Mouse (Mus musculus) CD8-positive naive resting alpha-beta T cell, adult 2 months (primary cell): Measurements from ENCODE around the gene Kmt2d.
"Not testable (repeated sequence)": the region's sequence is repeated elsewhere in the genome, so short reads cannot be mapped to it uniquely, and the experiment has no call there.

Experiments
- DNase-seq, 2 experiments: peaks; one replicate each; pipeline ENCODE4 v3.0.0; 2022; ENCODE audit warnings: low read depth in 2 of 2, low spot score in 2 of 2

Kmt2d gene

GRCm38 (mm10) chr15:98871070-98871915 is at the start of gene Kmt2d:
Gene Kmt2d (minus strand): TSS chr15:98871204.
- no peak for DNase-seq

DNA sequence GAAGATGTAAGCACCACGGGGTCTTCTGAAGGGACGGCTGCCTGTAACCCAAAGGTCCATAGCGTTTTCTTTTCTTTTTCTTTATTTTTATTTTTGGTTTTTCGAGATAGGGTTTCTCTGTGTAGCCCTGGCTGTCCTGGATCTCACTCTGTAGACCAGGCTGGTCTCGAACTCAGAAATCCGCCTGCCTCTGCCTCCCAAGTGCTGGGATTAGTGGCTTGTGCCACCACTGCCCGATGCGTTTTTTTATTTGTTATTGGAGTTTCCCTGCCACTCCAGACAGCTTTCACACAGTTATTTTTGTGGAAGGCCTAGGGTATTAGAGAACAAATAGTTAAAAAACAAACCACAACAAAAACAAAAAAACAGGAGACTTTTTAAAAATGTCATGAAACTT is 47.5 kb upstream of the Kmt2d start:
- DNase-seq: not testable (repeated sequence)

GRCm38 (mm10) chr15:98917538-98918498 is 46.8 kb upstream of the Kmt2d start, which contains the start of gene Lmbr1l:
Gene Lmbr1l (minus strand): TSS chr15:98918231.
- DNase-seq: peak; percentile 97 to 98

- DNase-seq: no peak
These were observed 46.1 kb upstream of the Kmt2d start for GRCm38 (mm10) chr15:98917091-98917490.

DNA sequence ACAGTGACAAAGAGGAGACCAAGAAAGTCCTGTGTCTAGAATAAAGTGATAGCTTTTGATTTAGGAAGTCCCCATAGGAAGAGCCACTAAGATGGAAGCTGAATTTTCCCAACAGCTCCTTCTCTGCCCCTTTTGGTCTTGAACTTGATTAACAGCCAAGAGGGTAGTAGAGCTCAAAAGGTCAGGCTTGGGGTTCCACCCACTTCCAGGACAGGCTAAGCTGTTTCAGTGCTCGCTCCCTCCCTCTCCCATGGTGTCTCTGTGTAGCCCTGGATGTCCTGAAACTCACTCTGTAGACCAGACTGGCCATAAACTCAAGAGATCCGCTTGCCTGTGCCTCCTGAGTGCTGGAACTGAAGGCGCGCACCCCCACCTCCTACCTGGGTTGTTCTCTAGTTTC is 45.0 kb upstream of the Kmt2d start:
- DNase-seq: no peak

DNA sequence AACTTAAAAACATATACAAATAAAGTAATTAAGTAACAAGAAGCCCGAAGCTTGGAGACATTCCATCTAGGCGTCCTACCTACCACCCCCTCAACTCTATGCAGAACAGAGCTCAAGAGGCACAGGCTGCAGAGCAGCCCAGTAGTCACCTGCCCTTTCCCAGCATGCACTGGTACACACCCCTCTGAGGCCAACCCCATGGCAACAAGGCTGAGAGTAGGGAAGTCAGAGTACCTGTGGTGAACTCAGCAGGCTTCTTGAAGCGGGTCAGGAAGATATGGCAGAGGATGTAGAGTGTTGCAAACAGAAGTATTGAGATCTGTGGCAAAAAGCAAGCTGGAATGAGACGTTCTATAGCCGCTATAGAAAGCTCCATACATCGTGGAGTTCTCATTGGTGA is 43.9 kb upstream of the Kmt2d start:
- DNase-seq: no peak

GRCm38 (mm10) chr15:98904692-98905091 is 33.7 kb upstream of the Kmt2d start:
- DNase-seq: no peak

GRCm38 (mm10) chr15:98902600-98902999 is 31.6 kb upstream of the Kmt2d start:
- no peak for DNase-seq

GRCm38 (mm10) chr15:98901530-98901929 is 30.5 kb upstream of the Kmt2d start:
- DNase-seq: no peak

DNA sequence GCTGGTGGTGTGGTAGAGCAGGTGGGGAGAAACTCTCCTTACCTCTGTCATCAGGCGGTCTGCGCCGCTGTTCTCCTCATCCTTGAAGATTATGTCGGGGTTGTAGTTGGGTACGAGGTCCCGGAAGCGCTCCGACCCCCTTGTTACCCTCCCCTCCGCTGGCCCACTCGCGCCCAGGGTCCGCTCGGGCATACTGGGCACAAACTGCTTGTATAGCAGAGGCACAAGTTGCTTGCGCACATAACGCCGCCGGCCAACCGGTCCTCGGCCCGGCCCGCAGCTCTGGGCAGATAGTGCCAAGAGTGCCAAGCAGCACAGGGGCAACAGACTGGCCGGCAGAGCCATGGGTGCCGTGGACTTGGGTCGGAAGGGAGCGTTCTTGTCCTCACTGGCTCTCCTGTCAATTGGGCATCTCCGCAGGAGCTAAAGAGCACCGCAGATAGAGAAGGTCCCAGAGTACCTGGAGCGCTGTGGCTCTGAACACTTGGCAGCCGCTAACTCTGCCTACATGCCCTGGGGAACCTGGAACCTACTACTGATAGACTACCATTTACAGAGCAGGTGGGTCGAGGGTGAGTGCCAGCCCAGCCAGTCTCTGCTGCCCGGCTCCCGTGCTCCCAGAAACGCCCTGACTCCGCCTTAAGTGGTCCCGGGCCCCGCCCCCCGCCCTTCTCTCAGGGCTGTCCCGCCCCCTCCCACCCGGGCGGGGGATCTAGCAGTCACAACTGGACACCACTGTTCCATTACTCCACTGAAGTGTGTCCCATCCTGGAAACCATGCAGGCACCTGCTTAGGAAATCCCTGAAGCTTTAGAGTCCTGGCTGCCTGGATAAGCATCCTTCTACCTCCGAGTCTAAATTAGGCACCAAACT is 27.2 kb upstream of the Kmt2d start, which contains the start of gene Dhh:
Gene Dhh, minus strand, starts transcription at position 613 of the 873 bp plus-strand sequence.
- DNase-seq: no peak

DNA sequence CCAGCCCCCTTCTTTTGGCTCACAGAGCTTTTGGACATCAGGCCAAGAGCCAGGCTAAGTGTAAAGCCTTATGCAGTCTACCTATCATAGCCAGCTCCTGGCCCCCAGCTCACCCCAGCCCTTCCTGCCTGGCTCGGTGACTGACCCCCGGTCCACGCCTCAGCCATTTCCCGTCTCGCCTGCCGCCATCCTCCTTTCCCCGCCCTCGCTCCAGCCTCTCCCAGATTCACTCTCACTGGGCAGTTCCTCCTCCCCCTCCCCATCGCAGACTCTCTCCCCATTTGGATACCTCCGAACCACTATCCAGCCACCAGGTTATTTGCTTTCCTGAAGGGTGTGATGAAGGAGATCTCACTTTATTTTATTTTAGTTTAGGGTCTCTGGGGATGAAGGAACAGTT is 26.5 kb upstream of the Kmt2d start:
- no peak for DNase-seq

DNA sequence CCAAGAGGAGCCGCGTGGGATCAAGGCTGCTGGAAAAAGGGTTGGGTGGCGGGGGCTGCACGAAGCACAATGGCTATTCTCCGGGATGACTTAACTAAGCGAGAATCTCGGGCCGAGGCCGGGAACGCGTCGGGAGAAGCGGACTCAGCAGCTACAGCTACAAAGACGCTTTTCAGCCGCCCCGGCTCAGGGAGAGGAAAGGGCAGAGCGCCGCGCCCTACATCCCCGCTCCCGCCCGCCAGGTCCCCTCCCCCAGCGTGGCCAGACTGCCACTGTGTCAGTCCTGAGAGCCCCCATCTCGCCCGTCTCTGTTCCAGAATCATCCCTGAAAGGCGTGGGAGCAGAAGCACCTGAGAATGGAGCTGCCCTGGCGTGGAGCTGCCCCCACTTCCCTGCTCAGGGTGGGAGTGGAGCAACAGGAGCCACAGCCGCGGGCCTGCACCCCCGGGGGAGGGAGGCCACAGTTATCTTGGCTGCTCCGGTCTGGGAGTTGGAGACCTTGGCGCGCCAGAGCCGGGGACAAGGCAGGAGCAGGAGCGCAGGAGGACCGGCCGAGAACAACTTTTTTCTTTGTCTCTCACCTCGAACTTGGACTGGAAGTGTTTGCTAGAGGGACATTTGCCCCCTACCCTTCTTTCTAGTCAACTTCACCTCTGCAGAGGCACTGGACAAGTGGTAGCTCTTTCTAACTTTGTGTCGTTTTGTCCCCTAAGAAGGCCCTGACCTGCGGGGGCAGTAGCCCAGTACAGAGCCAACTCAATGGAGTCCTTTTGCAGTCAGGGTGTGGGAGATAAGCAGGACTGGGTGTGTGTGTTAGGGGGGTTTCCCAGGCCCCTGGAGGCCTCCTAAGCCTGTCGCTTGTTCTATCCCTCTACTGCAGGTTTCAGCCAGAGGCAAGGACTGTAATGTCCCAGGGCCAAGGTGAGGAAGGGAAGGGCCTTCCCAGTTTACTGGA is 24.9 kb upstream of the Kmt2d start:
- DNase-seq: no peak

GRCm38 (mm10) chr15:98894746-98895634 is 24.0 kb upstream of the Kmt2d start:
- DNase-seq: no peak

GRCm38 (mm10) chr15:98893940-98894745 is 23.1 kb upstream of the Kmt2d start, which contains the start of gene Rhebl1:
Gene Rhebl1 (minus strand): TSS chr15:98894540.
- DNase-seq: no peak

DNA sequence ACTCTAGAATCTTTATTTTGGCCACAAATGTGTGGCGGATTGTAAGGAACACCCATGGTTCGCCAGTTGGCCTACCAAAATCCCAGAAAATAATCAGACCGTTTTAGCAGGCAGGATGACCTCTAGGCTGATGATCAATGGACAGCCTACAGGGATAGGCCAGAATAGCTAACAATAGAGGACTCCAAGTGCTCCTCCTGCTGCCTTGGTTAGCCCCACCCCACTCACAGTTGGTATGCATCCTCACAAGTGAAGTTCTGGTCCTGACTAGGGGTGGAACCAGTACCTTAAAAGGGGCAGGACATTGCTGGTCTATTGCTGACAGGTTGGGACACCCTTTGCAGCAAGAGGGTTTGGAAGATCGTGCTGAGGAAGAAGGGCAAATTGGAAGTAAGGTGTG is 22.0 kb upstream of the Kmt2d start:
- no peak for DNase-seq

- DNase-seq: peak; percentile 44 to 52
These were observed 21.1 kb upstream of the Kmt2d start for GRCm38 (mm10) chr15:98891907-98892606.

- no peak for DNase-seq
These were observed 20.3 kb upstream of the Kmt2d start for GRCm38 (mm10) chr15:98891198-98891742.
